Mouse (Mus musculus) left cerebral cortex, adult 2 months (tissue): ENCODE results near the gene Cemip. TPM values are rescaled to one million over a fixed set of nuclear protein-coding genes. Genes with fewer than 3 reads are reported as not detected.
"Not testable (repeated sequence)": the region's sequence is repeated elsewhere in the genome, so short reads cannot be mapped to it uniquely, and the experiment has no call there.

Experiments
- DNase-seq, 2 experiments: peaks; one replicate each; pipeline ENCODE4 v3.0.0; 2021 to 2022; ENCODE audit warnings: low spot score in 2 of 2, mixed read lengths in 1 of 2; ENCODE audit errors: extremely low spot score in 1 of 2
- H3K27ac ChIP-seq: fragments of 200-600 bp; 2 replicates; pipeline ENCODE4 v1.8.1; 2022
- H3K4me3 ChIP-seq: fragments of 200-600 bp; 2 replicates; pipeline ENCODE4 v1.8.1; 2022
- CTCF ChIP-seq: fragments of 200-600 bp; IDR thresholded peaks from 2 replicates; pipeline ENCODE4 v1.8.1; 2022; ENCODE audit warnings: antibody characterized with exemption, mild to moderate bottlenecking, moderate library complexity
- intact Hi-C: fragments of 180-260 bp; cut with DNase I; formaldehyde crosslinking; loops from one replicate; pipeline ENCODE4 v1.15.1; 2025
- total RNA-seq, 2 experiments: library from RNA; stranded (reverse); gene quantifications; 2 replicates each; pipeline ENCODE4 v1.2.3; 2021

Cemip gene
- total RNA-seq, 2 experiments from 2014 or later: 16.3 to 16.9 TPM

- no peak for TF ChIP-seq CTCF
- no peak for DNase-seq
- no peak overlapping the region for H3K27ac ChIP-seq
- intact Hi-C loops: no loop called here
- no peak overlapping the region for H3K4me3 ChIP-seq
Observed at GRCm38 (mm10) chr7:83896077-83896740, 190.1 kb downstream of the Cemip start.

- DNase-seq: no peak
- TF ChIP-seq CTCF: peak; percentile 33
- intact Hi-C loops: loop anchor here (5.0 kb wide), 1 partner anchor 378 kb away; no protein-coding TSS in a partner anchor
- Histone ChIP-seq H3K4me3 (no peak overlapping the region), H3K27ac (no peak overlapping the region)
Observed at GRCm38 (mm10) chr7:83894348-83894747, 192.0 kb downstream of the Cemip start.

GRCm38 (mm10) chr7:83892333-83892669, 194.0 kb downstream of the Cemip start:
- intact Hi-C loops: loop anchor here (5.0 kb wide), 1 partner anchor 380 kb away; no protein-coding TSS in a partner anchor
- no peak for DNase-seq
- H3K4me3 ChIP-seq: peak overlapping the region; percentile 84
- H3K27ac ChIP-seq: peak overlapping the region; percentile 91
- TF ChIP-seq CTCF: no peak

DNA sequence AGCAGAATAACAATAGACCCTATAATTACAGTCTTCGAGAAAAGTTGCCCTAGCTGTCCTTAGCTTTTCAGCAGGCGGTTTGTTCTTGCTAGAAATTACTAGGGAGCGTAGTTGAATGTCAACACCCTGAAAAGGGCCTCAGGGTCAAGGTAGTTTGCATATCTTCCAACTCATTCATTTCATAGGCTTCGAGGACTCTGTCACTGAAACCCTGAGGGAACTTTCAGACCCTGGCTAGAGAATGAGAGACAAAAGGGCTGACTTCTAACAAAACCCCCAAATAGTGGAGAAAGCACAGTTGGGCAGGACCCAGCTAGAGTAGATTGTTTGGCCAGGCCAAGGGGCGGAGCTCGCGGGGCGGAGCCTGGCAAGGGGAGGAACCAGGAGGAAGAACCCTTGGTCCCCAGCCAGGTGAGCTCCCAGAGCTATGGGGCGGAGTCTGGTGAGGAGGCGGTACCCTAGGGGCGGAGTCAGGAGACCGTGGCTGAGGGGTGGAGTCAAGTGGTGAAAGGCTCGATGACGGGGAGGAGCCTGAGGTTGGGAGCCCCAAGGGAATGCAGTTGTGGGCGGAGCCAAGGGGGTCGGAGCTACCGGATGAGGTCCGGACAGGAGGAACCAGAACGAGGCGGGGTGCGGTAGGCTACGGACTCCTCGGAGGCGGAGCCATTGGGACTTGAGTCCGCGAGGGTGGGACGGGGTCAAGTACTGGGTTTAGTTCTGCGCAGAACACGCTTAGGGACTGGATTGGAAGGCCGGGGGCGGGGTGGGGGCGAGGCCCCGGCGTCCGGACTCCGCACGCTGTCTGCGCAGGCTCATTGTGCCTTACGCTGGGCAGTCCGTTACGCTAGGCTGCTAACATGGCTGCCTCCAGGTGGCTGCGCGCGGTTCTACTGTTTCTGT, 194.6 kb downstream of the Cemip start:
- intact Hi-C loops: loop anchor here (5.0 kb wide), 1 partner anchor 381 kb away; no protein-coding TSS in a partner anchor
- TF ChIP-seq CTCF: peak; percentile 27
- H3K4me3 ChIP-seq: peak overlapping the region; percentile 84
- peak overlapping the region; percentile 91 for H3K27ac ChIP-seq
- peak; percentile 96 for DNase-seq

GRCm38 (mm10) chr7:83889946-83890345, 196.4 kb downstream of the Cemip start:
- H3K27ac ChIP-seq, H3K4me3 ChIP-seq, DNase-seq: not testable (repeated sequence)
- intact Hi-C loops: loop anchor here (5.0 kb wide), 2 partner anchors 323 to 382 kb away; no protein-coding TSS in a partner anchor

- DNase-seq: no peak
- TF ChIP-seq CTCF: no peak
- Histone ChIP-seq H3K4me3 (no peak overlapping the region), H3K27ac (no peak overlapping the region)
- intact Hi-C loops: loop anchor here (5.0 kb wide), 1 partner anchor 322 kb away; no protein-coding TSS in a partner anchor
Observed at GRCm38 (mm10) chr7:83889383-83889782, 196.9 kb downstream of the Cemip start.

DNA sequence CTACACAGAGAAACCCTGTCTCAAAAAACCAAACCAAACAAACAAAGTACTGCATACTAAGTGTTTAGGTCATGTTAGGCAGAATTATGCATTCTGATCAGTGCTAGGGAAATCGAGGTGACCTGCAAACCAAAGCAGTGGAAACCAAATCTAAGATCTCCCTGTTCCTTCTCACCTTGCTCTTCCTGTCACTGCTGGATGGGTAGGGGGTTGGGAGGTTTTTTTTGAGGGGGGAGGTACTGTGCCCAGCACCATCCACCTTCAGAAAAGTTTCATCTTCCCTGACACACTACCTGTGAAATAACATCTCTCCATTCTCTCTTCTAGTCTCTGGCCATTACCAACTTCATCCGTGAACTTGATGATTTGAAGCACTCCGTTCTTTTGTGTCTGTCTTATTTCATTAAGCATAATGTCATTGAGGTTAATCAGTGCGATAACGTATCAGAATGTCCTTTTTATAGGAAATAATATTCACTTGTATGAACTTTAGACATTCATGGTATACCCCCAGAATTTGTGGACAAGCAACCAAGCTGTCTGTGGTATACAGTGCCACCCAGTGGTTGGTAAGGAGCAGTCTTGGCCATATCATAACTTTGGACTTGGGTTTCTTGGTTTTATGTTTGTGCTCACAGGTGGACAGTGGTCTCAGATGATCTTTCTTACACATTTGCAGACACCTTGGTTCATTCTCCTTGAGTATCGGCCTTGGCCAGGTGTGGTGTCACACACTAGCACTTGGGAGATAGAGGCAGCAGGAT, 199.8 kb downstream of the Cemip start:
- TF ChIP-seq CTCF: peak; percentile 57
- intact Hi-C loops: loop anchor here (1.0 to 5.0 kb wide), 2 partner anchors 217 to 319 kb away; no protein-coding TSS in a partner anchor

GRCm38 (mm10) chr7:83885835-83886234, 200.5 kb downstream of the Cemip start:
- H3K4me3 ChIP-seq: no peak overlapping the region
- H3K27ac ChIP-seq: no peak overlapping the region
- no peak for DNase-seq
- TF ChIP-seq CTCF: no peak
- intact Hi-C loops: loop anchor here (2.0 to 5.0 kb wide), 2 partner anchors 71 to 319 kb away; no protein-coding TSS in a partner anchor

More for the DNA sequence above, 199.8 kb downstream of the Cemip start:
- H3K27ac ChIP-seq: no peak overlapping the region
- DNase-seq: no peak
- no peak overlapping the region for H3K4me3 ChIP-seq

GRCm38 (mm10) chr7:83884921-83885532, 201.3 kb downstream of the Cemip start:
- DNase-seq: no peak
- no peak for TF ChIP-seq CTCF
- H3K4me3 ChIP-seq: peak overlapping the region; percentile 78
- intact Hi-C loops: loop anchor here (2.0 to 5.0 kb wide), 2 partner anchors 70 to 318 kb away; no protein-coding TSS in a partner anchor
- H3K27ac ChIP-seq: peak overlapping the region; percentile 97; the same call in 1 of the 2 replicates

DNA sequence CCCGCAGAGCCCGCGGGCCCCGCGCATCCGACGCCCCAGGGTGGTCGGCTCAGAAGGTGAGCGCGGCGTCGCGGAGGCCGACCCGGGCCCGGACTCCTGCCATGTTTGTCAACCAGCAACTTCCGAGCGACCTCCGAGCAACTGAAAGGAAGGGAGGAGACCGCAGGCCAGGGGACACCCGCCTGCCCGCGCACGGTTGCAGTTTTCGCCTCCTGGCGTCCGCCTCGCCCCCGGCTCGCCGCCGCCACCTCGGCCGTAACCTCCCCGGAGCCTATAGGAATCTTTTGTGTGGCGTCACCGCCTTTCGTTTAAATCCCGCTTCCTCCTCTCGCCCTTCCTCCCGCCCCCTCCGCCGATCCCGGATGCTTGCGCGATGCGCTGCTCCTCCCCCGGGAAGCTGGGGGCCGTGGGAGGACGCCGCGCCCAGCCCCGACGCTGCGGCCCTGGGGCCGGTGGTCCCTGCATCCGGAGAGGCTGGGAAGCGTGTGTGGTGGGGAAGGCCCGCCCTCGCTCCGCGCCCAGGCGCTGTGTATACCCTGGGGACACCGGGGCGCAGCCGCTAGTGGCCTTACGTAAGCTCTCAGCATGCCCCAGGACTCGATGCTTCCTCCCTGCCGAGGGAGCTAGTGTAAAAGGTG, 202.2 kb downstream of the Cemip start, which contains the start of the genes Tlnrd1 and Mesd:
Tlnrd1 (minus strand) TSS at position 285 of the 638 bp plus-strand sequence.
Mesd (plus strand) TSS at position 446 of the 638 bp plus-strand sequence.
- peak within 1 kb of the TSS; percentile 78 for H3K4me3 ChIP-seq
- H3K27ac ChIP-seq: peak within 1 kb of the TSS; percentile 97
- intact Hi-C loops: loop anchor here (2.0 kb wide), 1 partner anchor 69 kb away; no protein-coding TSS in a partner anchor
- TF ChIP-seq CTCF: no peak; the same call in 1 of the 2 replicates
- peak; percentile 89 to 90 for DNase-seq
